Comparison of ENCODE assay signal across 20 mouse cellular contexts in genomic region chr14:72360181-72360580, GRCm38 (mm10).
A peak's percentile ranks its signal among the peaks of the same experiment; 100 is the strongest.
DNase-seq lines count a peak whose midpoint lies in the region; ATAC-seq and TF ChIP-seq lines count a peak whose summit lies in the region.
"Had no signal": no experiment of that assay in that cellular context is flagged by ENCODE, and none has a peak within 500 bp of the region (broad histone marks: within the 10 kb centered on the region; RNA-seq: fewer than 3 reads in every experiment).

No protein-coding gene starts in this region.

- no peaks in the 10 kb centered on the region for H3K4me1 ChIP-seq in hindbrain, embryonic 14.5 days (replicated peaks; ENCODE audit: control insufficient read depth, insufficient read depth, low read length)
- 0 out of 2 replicates have a peak, but pooled peaks cover 5% of the 10 kb centered on the region for H3K4me1 ChIP-seq in hindbrain, embryonic 10.5 days (replicated peaks)
- H3K4me1 ChIP-seq in lung, embryonic 14.5 days (ENCODE audit: insufficient read depth), result no peaks in the 10 kb centered on the region
- 0 out of 2 replicates have a peak, but pooled peaks cover 4% of the 10 kb centered on the region for H3K4me1 ChIP-seq in hindbrain, embryonic 16.5 days (ENCODE audit: control insufficient read depth, insufficient read depth, low read depth, low read length)
- H3K4me1 ChIP-seq in kidney, embryonic 15.5 days, result no peaks in the 10 kb centered on the region
- H3K4me1 ChIP-seq: embryonic facial prominence, embryonic 13.5 days; forebrain, embryonic 12.5 days; heart, embryonic 12.5 days; intestine, embryonic 15.5 days had no signal

- H3K27me3 ChIP-seq in hindbrain, embryonic 14.5 days (ENCODE audit: control insufficient read depth, insufficient read depth, low read length), result no peaks in the 10 kb centered on the region
- H3K27me3 ChIP-seq in hindbrain, embryonic 10.5 days (ENCODE audit: insufficient read depth, poor library complexity, severe bottlenecking), result no peaks in the 10 kb centered on the region
- no peaks in the 10 kb centered on the region for H3K27me3 ChIP-seq in lung, embryonic 14.5 days (ENCODE audit: insufficient read depth, low read length)
- no peaks in the 10 kb centered on the region for H3K27me3 ChIP-seq in hindbrain, embryonic 16.5 days (replicated peaks; ENCODE audit: control insufficient read depth, insufficient read depth, low read length)
- H3K27me3 ChIP-seq in kidney, embryonic 15.5 days, result no peaks in the 10 kb centered on the region
- H3K27me3 ChIP-seq: CH12.LX; embryonic facial prominence, embryonic 13.5 days; forebrain, embryonic 12.5 days; heart, embryonic 12.5 days; intestine, embryonic 15.5 days had no signal

- 0 out of 2 replicates have a peak overlapping the region, but pooled peaks have one; percentile 7 for H3K27ac ChIP-seq in hindbrain, embryonic 14.5 days
- no peak overlapping the region for H3K27ac ChIP-seq in hindbrain, embryonic 10.5 days
- no peak overlapping the region for H3K27ac ChIP-seq in lung, embryonic 14.5 days (ENCODE audit: low read depth)
- H3K27ac ChIP-seq in hindbrain, embryonic 16.5 days (ENCODE audit: low read depth, low read length), result no peak overlapping the region
- no peak overlapping the region for H3K27ac ChIP-seq in kidney, embryonic 15.5 days
- H3K27ac ChIP-seq: embryonic facial prominence, embryonic 13.5 days; forebrain, embryonic 12.5 days; gastrocnemius, adult 2 months; intestine, embryonic 15.5 days had no signal

- no peak for TF ChIP-seq CTCF in lung, embryonic 14.5 days (IDR thresholded peaks at IDR 0.05; ENCODE audit: low read depth)

- no peak overlapping the region for H3K9ac ChIP-seq in hindbrain, embryonic 14.5 days
- no peak overlapping the region for H3K9ac ChIP-seq in lung, embryonic 14.5 days
- H3K9ac ChIP-seq in hindbrain, embryonic 16.5 days (ENCODE audit: low read depth, low read length), result no peak overlapping the region
- H3K9ac ChIP-seq in kidney, embryonic 15.5 days, result no peak overlapping the region
- H3K9ac ChIP-seq: embryonic facial prominence, embryonic 13.5 days; forebrain, embryonic 12.5 days; heart, embryonic 12.5 days; intestine, embryonic 15.5 days had no signal

- ATAC-seq in hindbrain, embryonic 14.5 days (ENCODE audit: low FRiP score), result no peak
- no peak for ATAC-seq in lung, embryonic 14.5 days (ENCODE audit: insufficient read depth)
- ATAC-seq in hindbrain, embryonic 16.5 days, result peak; percentile 37; the same call in 1 of the 2 replicates
- ATAC-seq in kidney, embryonic 15.5 days (replicated peaks; ENCODE audit: low FRiP score), result no peak
- ATAC-seq: activated CD4-positive, CD25-positive, alpha-beta regulatory T cell, adult 4 months; intestine, embryonic 15.5 days; Patski had no signal

- no peaks in the 10 kb centered on the region for H3K36me3 ChIP-seq in hindbrain, embryonic 14.5 days (replicated peaks; ENCODE audit: control insufficient read depth, insufficient read depth)
- H3K36me3 ChIP-seq in hindbrain, embryonic 10.5 days, result no peaks in the 10 kb centered on the region
- no peaks in the 10 kb centered on the region for H3K36me3 ChIP-seq in lung, embryonic 14.5 days (ENCODE audit: insufficient read depth)
- no peaks in the 10 kb centered on the region for H3K36me3 ChIP-seq in hindbrain, embryonic 16.5 days (ENCODE audit: control insufficient read depth, insufficient read depth, low read length)
- H3K36me3 ChIP-seq in kidney, embryonic 15.5 days, result no peaks in the 10 kb centered on the region
- H3K36me3 ChIP-seq: embryonic facial prominence, embryonic 13.5 days; forebrain, embryonic 12.5 days; heart, embryonic 12.5 days; intestine, embryonic 15.5 days had no signal

- no peaks in the 10 kb centered on the region for H3K9me3 ChIP-seq in hindbrain, embryonic 14.5 days (ENCODE audit: control insufficient read depth, low read length)
- no peaks in the 10 kb centered on the region for H3K9me3 ChIP-seq in hindbrain, embryonic 10.5 days
- no peaks in the 10 kb centered on the region for H3K9me3 ChIP-seq in lung, embryonic 14.5 days (ENCODE audit: low read depth, low read length)
- H3K9me3 ChIP-seq in hindbrain, embryonic 16.5 days (ENCODE audit: control insufficient read depth, low read length), result no peaks in the 10 kb centered on the region
- H3K9me3 ChIP-seq in kidney, embryonic 15.5 days (replicated peaks), result no peaks in the 10 kb centered on the region
- H3K9me3 ChIP-seq: embryonic facial prominence, embryonic 13.5 days; forebrain, embryonic 12.5 days; heart, embryonic 12.5 days; intestine, embryonic 15.5 days had no signal

- H3K4me3 ChIP-seq in hindbrain, embryonic 14.5 days (replicated peaks; ENCODE audit: low read length), result no peak overlapping the region
- no peak overlapping the region for H3K4me3 ChIP-seq in hindbrain, embryonic 10.5 days
- no peak overlapping the region for H3K4me3 ChIP-seq in lung, embryonic 14.5 days (ENCODE audit: low read depth, low read length)
- H3K4me3 ChIP-seq in hindbrain, embryonic 16.5 days (ENCODE audit: low read length), result no peak overlapping the region
- H3K4me3 ChIP-seq in kidney, embryonic 15.5 days (replicated peaks), result no peak overlapping the region
- H3K4me3 ChIP-seq: embryonic facial prominence, embryonic 13.5 days; forebrain, embryonic 12.5 days; gastrocnemius, adult 2 months; heart, embryonic 12.5 days; intestine, embryonic 15.5 days had no signal

- WGBS in hindbrain, embryonic 14.5 days, result 77% methylated on average over 7 of the region's 7 CpGs
- 88% methylated on average over 7 of the region's 7 CpGs for WGBS in hindbrain, embryonic 10.5 days
- WGBS in lung, embryonic 14.5 days, result 74% methylated on average over 7 of the region's 7 CpGs
- WGBS in hindbrain, embryonic 16.5 days, result 75% methylated on average over 7 of the region's 7 CpGs
- 89% methylated on average over 7 of the region's 7 CpGs for WGBS in kidney, embryonic 15.5 days

- H3K4me2 ChIP-seq in hindbrain, embryonic 14.5 days (replicated peaks), result no peak overlapping the region
- no peak overlapping the region for H3K4me2 ChIP-seq in lung, embryonic 14.5 days
- H3K4me2 ChIP-seq in hindbrain, embryonic 16.5 days (ENCODE audit: low read length), result no peak overlapping the region
- H3K4me2 ChIP-seq in kidney, embryonic 15.5 days, result no peak overlapping the region
- H3K4me2 ChIP-seq: embryonic facial prominence, embryonic 13.5 days; forebrain, embryonic 12.5 days; heart, embryonic 12.5 days; intestine, embryonic 15.5 days had no signal

- DNase-seq in cerebellum, postnatal 25 days, result peak; percentile 36 to 60
- no peak for DNase-seq in cerebellum, adult 11 months
- DNase-seq in hindbrain, embryonic 14.5 days (ENCODE audit: low spot score), result no peak
- no peak for DNase-seq in hindbrain, embryonic 10.5 days (ENCODE audit: low spot score)
- peak; percentile 11 for DNase-seq in lung, embryonic 14.5 days
- DNase-seq in lung, postnatal 25 days (ENCODE audit: low spot score), result no peak
- DNase-seq: adrenal gland, postnatal 14 days; cerebellum, adult 9-10 months; gastrocnemius, adult 2 months; gastrocnemius, postnatal 25 days; kidney, adult 18-20 months had no signal

Comparison
In these comparisons a context has a peak if more than half of its experiments do, and no peak if none do; other contexts are left out.
1. DNase-seq: peak in cerebellum, postnatal 25 days (2 of 2) and lung, embryonic 14.5 days (single experiment); none in cerebellum, adult 11 months (single experiment), hindbrain, embryonic 14.5 days (single experiment), hindbrain, embryonic 10.5 days (single experiment) and lung, postnatal 25 days (single experiment).